Mouse (Mus musculus): ENCODE data around the gene Acp1. TPM values are rescaled to one million over a fixed set of nuclear protein-coding genes. Genes with fewer than 3 reads are reported as not detected.

Gene Acp1
- polyA plus RNA-seq, 1 experiment from 2014 or later, result 108 TPM

- Histone ChIP-seq H3K27ac (ENCODE audit: low read depth, low read length) (no peak overlapping the region), H3K9ac (ENCODE audit: low read depth, low read length) (no peak overlapping the region), H3K36me3 (ENCODE audit: control insufficient read depth, insufficient read depth) (no peaks in the 10 kb centered on the region), H3K4me1 (replicated peaks; ENCODE audit: control insufficient read depth, insufficient read depth, low read length) (0 out of 2 replicates have a peak, but pooled peaks cover 4% of the 10 kb centered on the region), H3K9me3 (ENCODE audit: control insufficient read depth) (no peaks in the 10 kb centered on the region), H3K27me3 (replicated peaks; ENCODE audit: control insufficient read depth, insufficient read depth, low read length) (peaks cover 38% of the 10 kb centered on the region), H3K4me3 (ENCODE audit: low read depth, low read length) (peak overlapping the region; percentile 49), H3K4me2 (replicated peaks; ENCODE audit: low read depth) (peak overlapping the region; percentile 90)
- no peak for ATAC-seq
- WGBS, result 38% methylated on average over 4 of the region's 4 CpGs
- TF ChIP-seq CTCF (IDR thresholded peaks at IDR 0.05; ENCODE audit: low read depth), result no peak
These were observed 27.8 kb downstream of the Acp1 start for GRCm38 (mm10) chr12:30883592-30883985.

GRCm38 (mm10) chr12:30879447-30879846 is 31.9 kb downstream of the Acp1 start:
- H3K27ac ChIP-seq (ENCODE audit: low read depth, low read length), result no peak overlapping the region

GRCm38 (mm10) chr12:30865781-30866180 is 45.6 kb downstream of the Acp1 start:
- H3K27me3 ChIP-seq (replicated peaks; ENCODE audit: control insufficient read depth, insufficient read depth, low read length), result no peaks in the 10 kb centered on the region
- no peak overlapping the region for H3K4me2 ChIP-seq (replicated peaks; ENCODE audit: low read depth)
- no peak for TF ChIP-seq CTCF (IDR thresholded peaks at IDR 0.05; ENCODE audit: low read depth)
- H3K9ac ChIP-seq (ENCODE audit: low read depth, low read length), result no peak overlapping the region
- ATAC-seq, result no peak
- H3K4me1 ChIP-seq (replicated peaks; ENCODE audit: control insufficient read depth, insufficient read depth, low read length), result no peaks in the 10 kb centered on the region
- no peaks in the 10 kb centered on the region for H3K9me3 ChIP-seq (ENCODE audit: control insufficient read depth)
- WGBS, result 70% methylated on average over 4 of the region's 4 CpGs
- no peak overlapping the region for H3K4me3 ChIP-seq (ENCODE audit: low read depth, low read length)
- H3K36me3 ChIP-seq (ENCODE audit: control insufficient read depth, insufficient read depth), result no peaks in the 10 kb centered on the region
- H3K27ac ChIP-seq (ENCODE audit: low read depth, low read length), result no peak overlapping the region

More at GRCm38 (mm10) chr12:30879447-30879846, 31.9 kb downstream of the Acp1 start:
- H3K9me3 ChIP-seq (ENCODE audit: control insufficient read depth), result no peaks in the 10 kb centered on the region
- no peak overlapping the region for H3K4me2 ChIP-seq (replicated peaks; ENCODE audit: low read depth)
- peak; percentile 73 for TF ChIP-seq CTCF (IDR thresholded peaks at IDR 0.05; ENCODE audit: low read depth)
- 0 out of 2 replicates have a peak, but pooled peaks cover 2% of the 10 kb centered on the region for H3K4me1 ChIP-seq (replicated peaks; ENCODE audit: control insufficient read depth, insufficient read depth, low read length)
- ATAC-seq, result no peak
- peaks cover 27% of the 10 kb centered on the region for H3K27me3 ChIP-seq (replicated peaks; ENCODE audit: control insufficient read depth, insufficient read depth, low read length)
- 68% methylated on average over 6 of the region's 6 CpGs for WGBS
- no peaks in the 10 kb centered on the region for H3K36me3 ChIP-seq (ENCODE audit: control insufficient read depth, insufficient read depth)
- no peak overlapping the region for H3K9ac ChIP-seq (ENCODE audit: low read depth, low read length)
- no peak overlapping the region for H3K4me3 ChIP-seq (ENCODE audit: low read depth, low read length)

GRCm38 (mm10) chr12:30864347-30864746 is 47.0 kb downstream of the Acp1 start:
- H3K27ac ChIP-seq (ENCODE audit: low read depth, low read length), result no peak overlapping the region
- 48% methylated on average over 2 of the region's 2 CpGs for WGBS
- no peak overlapping the region for H3K4me2 ChIP-seq (replicated peaks; ENCODE audit: low read depth)
- H3K36me3 ChIP-seq (ENCODE audit: control insufficient read depth, insufficient read depth), result no peaks in the 10 kb centered on the region
- no peaks in the 10 kb centered on the region for H3K4me1 ChIP-seq (replicated peaks; ENCODE audit: control insufficient read depth, insufficient read depth, low read length)
- H3K27me3 ChIP-seq (replicated peaks; ENCODE audit: control insufficient read depth, insufficient read depth, low read length), result no peaks in the 10 kb centered on the region
- H3K4me3 ChIP-seq (ENCODE audit: low read depth, low read length), result no peak overlapping the region
- H3K9me3 ChIP-seq (ENCODE audit: control insufficient read depth), result no peaks in the 10 kb centered on the region
- no peak for ATAC-seq
- H3K9ac ChIP-seq (ENCODE audit: low read depth, low read length), result no peak overlapping the region
- TF ChIP-seq CTCF (IDR thresholded peaks at IDR 0.05; ENCODE audit: low read depth), result no peak

- Histone ChIP-seq H3K27ac (ENCODE audit: low read depth, low read length) (peak overlapping the region; percentile 72), H3K36me3 (ENCODE audit: control insufficient read depth, insufficient read depth) (no peaks in the 10 kb centered on the region), H3K27me3 (replicated peaks; ENCODE audit: control insufficient read depth, insufficient read depth, low read length) (no peaks in the 10 kb centered on the region), H3K4me1 (replicated peaks; ENCODE audit: control insufficient read depth, insufficient read depth, low read length) (no peaks in the 10 kb centered on the region), H3K9ac (ENCODE audit: low read depth, low read length) (no peak overlapping the region), H3K4me2 (replicated peaks; ENCODE audit: low read depth) (peak overlapping the region; percentile 6; the same call in 1 of the 2 replicates), H3K9me3 (ENCODE audit: control insufficient read depth) (no peaks in the 10 kb centered on the region), H3K4me3 (ENCODE audit: low read depth, low read length) (no peak overlapping the region)
- ATAC-seq, result peak; percentile 57
- no peak for TF ChIP-seq CTCF (IDR thresholded peaks at IDR 0.05; ENCODE audit: low read depth)
- 73% methylated on average over 5 of the region's 5 CpGs for WGBS
These were observed 55.2 kb downstream of the Acp1 start for GRCm38 (mm10) chr12:30856172-30856571.

GRCm38 (mm10) chr12:30855442-30856159 is 55.8 kb downstream of the Acp1 start:
- Histone ChIP-seq H3K4me2 (replicated peaks; ENCODE audit: low read depth) (peak overlapping the region; percentile 6), H3K9ac (ENCODE audit: low read depth, low read length) (no peak overlapping the region), H3K27ac (ENCODE audit: low read depth, low read length) (peak overlapping the region; percentile 72), H3K4me1 (replicated peaks; ENCODE audit: control insufficient read depth, insufficient read depth, low read length) (no peaks in the 10 kb centered on the region), H3K27me3 (replicated peaks; ENCODE audit: control insufficient read depth, insufficient read depth, low read length) (no peaks in the 10 kb centered on the region), H3K9me3 (ENCODE audit: control insufficient read depth) (no peaks in the 10 kb centered on the region), H3K36me3 (ENCODE audit: control insufficient read depth, insufficient read depth) (no peaks in the 10 kb centered on the region), H3K4me3 (ENCODE audit: low read depth, low read length) (no peak overlapping the region)
- TF ChIP-seq CTCF (IDR thresholded peaks at IDR 0.05; ENCODE audit: low read depth), result no peak
- ATAC-seq, result peak; percentile 94
- 32% methylated on average over 6 of the region's 6 CpGs for WGBS
